Mouse (Mus musculus): Measurements from ENCODE around the gene Wdr92. TPM values are rescaled to one million over a fixed set of nuclear protein-coding genes. Genes with fewer than 3 reads are reported as not detected.

The Wdr92 gene
- polyA plus RNA-seq, 1 experiment from 2014 or later, result 21.0 TPM

Other genes with a start within 250 kb of the Wdr92 start
- gene Fbxo48, start 230.7 kb upstream of the Wdr92 start, polyA plus RNA-seq (2014; fragmentation: Nextera tagmentation; extraction: Ambion mirVana), result 0.17 and 0.89 TPM in 2 replicates
- gene Cnrip1, start 130.5 kb upstream of the Wdr92 start, polyA plus RNA-seq (2014; fragmentation: Nextera tagmentation; extraction: Ambion mirVana), result 142 and 148 TPM in 2 replicates
- gene Plek, start 129.7 kb upstream of the Wdr92 start, polyA plus RNA-seq (2014; fragmentation: Nextera tagmentation; extraction: Ambion mirVana), result 4.4 TPM in 2 replicates
- 240 and 268 TPM in 2 replicates for gene Ppp3r1, start 22.8 kb upstream of the Wdr92 start, polyA plus RNA-seq (2014; fragmentation: Nextera tagmentation; extraction: Ambion mirVana)
- 49.7 and 51.0 TPM in 2 replicates for gene Pno1, start 29.5 kb downstream of the Wdr92 start, polyA plus RNA-seq (2014; fragmentation: Nextera tagmentation; extraction: Ambion mirVana)
- gene C1d, start 75.5 kb downstream of the Wdr92 start, polyA plus RNA-seq (2014; fragmentation: Nextera tagmentation; extraction: Ambion mirVana), result 154 and 167 TPM in 2 replicates

Measured in hindbrain, embryonic 14.5 days (tissue).